Mouse (Mus musculus): ENCODE data around the gene Mgea5. TPM values are rescaled to one million over a fixed set of nuclear protein-coding genes. Genes with fewer than 3 reads are reported as not detected.
A peak's percentile ranks its signal among the peaks of the same experiment; 100 is the strongest.

The Mgea5 gene
- polyA plus RNA-seq, 1 experiment from 2014 or later, result 32.6 TPM

DNA sequence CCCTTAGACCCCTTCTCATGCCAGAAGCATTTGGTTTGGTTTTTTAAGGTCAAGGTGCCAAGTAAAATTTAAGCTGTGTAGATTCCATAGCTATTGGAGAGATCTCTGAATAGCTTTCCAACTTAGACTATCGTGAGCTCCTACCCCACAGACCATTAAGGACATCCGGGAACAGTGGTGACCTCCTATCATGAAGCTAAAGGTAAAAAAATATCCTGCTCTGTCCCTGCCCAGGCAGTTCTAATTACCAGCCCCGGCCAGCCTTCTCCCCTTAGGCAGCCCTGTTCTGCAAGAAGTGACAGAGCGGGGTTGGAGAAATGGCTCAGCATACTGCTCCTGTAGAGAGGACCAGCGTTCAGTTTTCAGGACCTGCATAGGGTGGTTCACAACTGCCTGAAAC, 45.1 kb downstream of the Mgea5 start:
- Histone ChIP-seq H3K27ac (replicated peaks) (no peak overlapping the region), H3K27me3 (replicated peaks) (peaks cover 99% of the 10 kb centered on the region), H3K36me3 (no peaks in the 10 kb centered on the region), H3K4me1 (peaks cover 36% of the 10 kb centered on the region), H3K9me3 (no peaks in the 10 kb centered on the region), H3K4me3 (no peak overlapping the region), H3K4me2 (no peak overlapping the region), H3K9ac (no peak overlapping the region)
- 66% methylated on average over 5 of the region's 5 CpGs for WGBS
- ATAC-seq (ENCODE audit: extremely low read depth, insufficient number of reproducible peaks, low FRiP score, low TSS enrichment), result no peak

GRCm38 (mm10) chr19:45737846-45738484, 45.7 kb downstream of the Mgea5 start:
- H3K4me3 ChIP-seq, result no peak overlapping the region
- H3K9me3 ChIP-seq, result no peaks in the 10 kb centered on the region
- ATAC-seq (ENCODE audit: extremely low read depth, insufficient number of reproducible peaks, low FRiP score, low TSS enrichment), result no peak
- peaks cover 99% of the 10 kb centered on the region for H3K27me3 ChIP-seq (replicated peaks)
- H3K27ac ChIP-seq (replicated peaks), result no peak overlapping the region
- no peak overlapping the region for H3K4me2 ChIP-seq
- WGBS, result 80% methylated on average over 10 of the region's 10 CpGs
- no peaks in the 10 kb centered on the region for H3K36me3 ChIP-seq
- H3K4me1 ChIP-seq, result peaks cover 33% of the 10 kb centered on the region
- no peak overlapping the region for H3K9ac ChIP-seq

DNA sequence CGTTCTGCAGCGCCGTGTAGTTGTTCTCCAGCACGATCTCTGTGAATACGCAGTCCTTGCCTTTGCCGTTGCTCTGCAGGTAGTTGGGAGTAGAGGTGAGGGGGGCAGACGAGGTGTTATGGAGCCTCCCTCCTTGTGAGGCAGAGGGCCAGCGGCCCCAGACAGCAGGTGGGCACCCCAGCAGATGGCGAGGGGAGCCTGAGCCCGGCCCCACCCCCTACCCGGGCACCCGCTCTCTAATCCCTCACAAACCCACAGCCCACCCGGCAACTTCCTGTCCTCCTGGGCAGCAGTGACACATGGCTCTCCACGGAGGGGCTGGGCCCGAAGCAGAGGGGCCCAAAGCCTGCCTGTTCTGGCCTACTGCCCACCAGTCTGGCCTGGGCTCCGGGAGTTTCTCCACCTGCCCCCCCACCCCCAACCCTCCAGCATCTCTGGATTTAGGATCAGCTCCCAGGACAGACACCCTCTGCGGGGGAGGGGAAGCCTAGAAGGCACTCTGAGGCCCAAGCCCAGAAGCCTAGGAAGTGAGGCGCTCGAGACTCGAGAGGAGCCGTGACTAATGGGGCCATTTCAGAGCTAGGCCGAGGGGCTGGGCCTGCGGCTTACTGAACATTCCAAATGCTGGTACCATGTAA, 46.3 kb downstream of the Mgea5 start:
- no peaks in the 10 kb centered on the region for H3K36me3 ChIP-seq
- H3K27me3 ChIP-seq (replicated peaks), result peaks cover 100% of the 10 kb centered on the region
- no peak for ATAC-seq (ENCODE audit: extremely low read depth, insufficient number of reproducible peaks, low FRiP score, low TSS enrichment)
- WGBS, result 26% methylated on average over 23 of the region's 23 CpGs
- peak overlapping the region; percentile 70 for H3K4me2 ChIP-seq
- peak overlapping the region; percentile 15 for H3K9ac ChIP-seq
- H3K4me3 ChIP-seq, result peak overlapping the region; percentile 44
- H3K27ac ChIP-seq (replicated peaks), result no peak overlapping the region
- H3K9me3 ChIP-seq, result no peaks in the 10 kb centered on the region
- peaks cover 29% of the 10 kb centered on the region for H3K4me1 ChIP-seq

GRCm38 (mm10) chr19:45736855-45737207, 46.8 kb downstream of the Mgea5 start:
- peaks cover 100% of the 10 kb centered on the region for H3K27me3 ChIP-seq (replicated peaks)
- H3K9ac ChIP-seq, result peak overlapping the region; percentile 15
- H3K4me3 ChIP-seq, result peak overlapping the region; percentile 44
- no peak for ATAC-seq (ENCODE audit: extremely low read depth, insufficient number of reproducible peaks, low FRiP score, low TSS enrichment)
- WGBS, result under 1% methylated on average over 28 of the region's 28 CpGs
- H3K4me1 ChIP-seq, result peaks cover 24% of the 10 kb centered on the region
- H3K27ac ChIP-seq (replicated peaks), result no peak overlapping the region
- peak overlapping the region; percentile 70 for H3K4me2 ChIP-seq
- no peaks in the 10 kb centered on the region for H3K9me3 ChIP-seq
- H3K36me3 ChIP-seq, result no peaks in the 10 kb centered on the region

- Histone ChIP-seq H3K4me2 (no peak overlapping the region; the same call in 1 of the 2 replicates), H3K4me1 (peaks cover 20% of the 10 kb centered on the region), H3K9ac (no peak overlapping the region), H3K27ac (replicated peaks) (no peak overlapping the region), H3K9me3 (no peaks in the 10 kb centered on the region), H3K27me3 (replicated peaks) (peaks cover 100% of the 10 kb centered on the region), H3K4me3 (no peak overlapping the region), H3K36me3 (no peaks in the 10 kb centered on the region)
- ATAC-seq (ENCODE audit: extremely low read depth, insufficient number of reproducible peaks, low FRiP score, low TSS enrichment), result no peak
- 38% methylated on average over 1 of the region's 1 CpGs for WGBS
Measured at GRCm38 (mm10) chr19:45736241-45736640, 47.4 kb downstream of the Mgea5 start.

GRCm38 (mm10) chr19:45734762-45735161, 48.9 kb downstream of the Mgea5 start:
- no peak for ATAC-seq (ENCODE audit: extremely low read depth, insufficient number of reproducible peaks, low FRiP score, low TSS enrichment)
- Histone ChIP-seq H3K9me3 (no peaks in the 10 kb centered on the region), H3K27me3 (replicated peaks) (peaks cover 99% of the 10 kb centered on the region), H3K4me1 (peaks cover 20% of the 10 kb centered on the region), H3K27ac (replicated peaks) (no peak overlapping the region), H3K9ac (no peak overlapping the region), H3K4me2 (no peak overlapping the region), H3K4me3 (no peak overlapping the region), H3K36me3 (no peaks in the 10 kb centered on the region)
- WGBS, result 49% methylated on average over 7 of the region's 7 CpGs

GRCm38 (mm10) chr19:45734191-45734590, 49.4 kb downstream of the Mgea5 start:
- Histone ChIP-seq H3K4me3 (no peak overlapping the region), H3K36me3 (no peaks in the 10 kb centered on the region), H3K4me2 (no peak overlapping the region), H3K4me1 (peaks cover 20% of the 10 kb centered on the region), H3K27me3 (replicated peaks) (peaks cover 94% of the 10 kb centered on the region), H3K27ac (replicated peaks) (no peak overlapping the region), H3K9ac (0 out of 2 replicates have a peak overlapping the region, but pooled peaks have one; percentile 24), H3K9me3 (no peaks in the 10 kb centered on the region)
- 79% methylated on average over 5 of the region's 5 CpGs for WGBS
- ATAC-seq (ENCODE audit: extremely low read depth, insufficient number of reproducible peaks, low FRiP score, low TSS enrichment), result no peak

DNA sequence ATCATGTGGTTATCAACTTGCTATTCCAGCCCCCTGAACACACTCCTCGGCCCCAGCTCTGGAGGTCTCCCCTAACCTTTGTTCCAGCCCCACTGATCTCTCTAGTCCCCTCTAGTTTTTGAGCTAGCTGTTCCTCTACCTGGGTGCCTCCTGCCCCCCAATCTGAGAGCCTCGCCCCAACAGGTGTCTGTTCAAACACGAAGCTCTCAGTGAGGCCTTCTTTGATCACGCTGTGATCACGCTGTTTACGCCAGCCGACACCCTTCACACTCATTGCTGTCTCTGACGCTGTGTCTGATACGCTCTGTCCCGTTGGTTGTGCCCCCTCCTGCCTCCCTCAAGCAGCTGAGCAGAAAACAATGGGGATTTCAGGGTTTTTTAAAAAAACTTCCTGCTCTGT, 50.1 kb downstream of the Mgea5 start:
- no peak for ATAC-seq (ENCODE audit: extremely low read depth, insufficient number of reproducible peaks, low FRiP score, low TSS enrichment)
- Histone ChIP-seq H3K4me2 (no peak overlapping the region), H3K27me3 (replicated peaks) (peaks cover 92% of the 10 kb centered on the region), H3K4me1 (peaks cover 20% of the 10 kb centered on the region), H3K27ac (replicated peaks) (no peak overlapping the region), H3K4me3 (no peak overlapping the region), H3K9me3 (no peaks in the 10 kb centered on the region), H3K9ac (no peak overlapping the region), H3K36me3 (no peaks in the 10 kb centered on the region)
- 21% methylated on average over 10 of the region's 10 CpGs for WGBS

GRCm38 (mm10) chr19:45731658-45732057, 52.0 kb downstream of the Mgea5 start:
- H3K27me3 ChIP-seq (replicated peaks), result peaks cover 81% of the 10 kb centered on the region
- no peak overlapping the region for H3K4me2 ChIP-seq
- WGBS, result 67% methylated on average over 7 of the region's 7 CpGs
- H3K27ac ChIP-seq (replicated peaks), result no peak overlapping the region
- no peaks in the 10 kb centered on the region for H3K36me3 ChIP-seq
- H3K4me1 ChIP-seq, result peaks cover 10% of the 10 kb centered on the region
- H3K9me3 ChIP-seq, result no peaks in the 10 kb centered on the region
- H3K4me3 ChIP-seq, result no peak overlapping the region
- ATAC-seq (ENCODE audit: extremely low read depth, insufficient number of reproducible peaks, low FRiP score, low TSS enrichment), result no peak
- no peak overlapping the region for H3K9ac ChIP-seq

DNA sequence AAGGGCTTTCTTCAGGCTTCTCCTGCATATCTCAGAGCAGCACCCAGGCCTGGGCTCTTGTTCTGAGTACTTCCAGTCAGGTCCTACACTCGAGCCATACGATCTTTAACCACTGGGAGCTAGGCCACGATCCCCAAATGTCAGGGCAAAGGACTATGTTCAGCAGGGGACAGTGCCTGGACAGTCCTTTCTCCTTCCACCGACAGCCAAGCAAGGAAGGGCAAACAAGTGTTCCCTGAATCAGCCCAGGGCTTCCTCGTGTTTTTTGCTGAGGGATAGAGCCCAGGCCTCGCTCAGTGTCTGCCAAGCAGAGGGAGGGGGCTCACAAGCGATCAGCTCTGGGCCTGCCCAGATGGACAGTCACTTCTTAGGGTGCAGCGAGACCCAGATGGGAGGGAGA, 53.6 kb downstream of the Mgea5 start:
- peaks cover 10% of the 10 kb centered on the region; the same call in 1 of the 2 replicates for H3K4me1 ChIP-seq
- ATAC-seq (ENCODE audit: extremely low read depth, insufficient number of reproducible peaks, low FRiP score, low TSS enrichment), result no peak
- no peak overlapping the region for H3K4me3 ChIP-seq
- WGBS, result 66% methylated on average over 8 of the region's 8 CpGs
- no peaks in the 10 kb centered on the region for H3K9me3 ChIP-seq
- H3K4me2 ChIP-seq, result no peak overlapping the region
- H3K9ac ChIP-seq, result no peak overlapping the region
- H3K36me3 ChIP-seq, result no peaks in the 10 kb centered on the region
- H3K27me3 ChIP-seq (replicated peaks), result peaks cover 76% of the 10 kb centered on the region
- H3K27ac ChIP-seq (replicated peaks), result no peak overlapping the region

DNA sequence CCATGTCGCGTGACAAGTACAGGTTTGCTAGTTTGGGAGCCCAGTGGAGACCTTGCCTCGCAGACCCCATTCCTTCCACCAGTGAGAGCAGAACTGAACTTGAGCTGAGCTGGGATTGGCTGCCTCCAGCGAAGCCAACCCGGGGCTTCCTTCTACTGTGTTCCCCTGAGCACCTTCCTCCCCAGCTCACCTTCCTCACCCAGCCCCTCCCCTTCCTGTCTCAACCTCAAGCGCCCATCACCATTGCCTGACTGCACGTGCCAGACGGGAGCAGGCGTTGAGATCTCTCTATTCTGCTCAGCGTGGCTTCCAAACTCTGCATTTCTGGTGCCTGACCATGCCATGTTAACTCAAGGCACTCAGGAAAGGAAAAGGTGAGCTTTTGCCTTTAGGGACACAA, 56.4 kb downstream of the Mgea5 start:
- H3K4me1 ChIP-seq, result peaks cover 3% of the 10 kb centered on the region; the same call in 1 of the 2 replicates
- no peak overlapping the region for H3K4me3 ChIP-seq
- no peak for ATAC-seq (ENCODE audit: extremely low read depth, insufficient number of reproducible peaks, low FRiP score, low TSS enrichment)
- 73% methylated on average over 10 of the region's 10 CpGs for WGBS
- H3K9ac ChIP-seq, result no peak overlapping the region
- no peaks in the 10 kb centered on the region for H3K36me3 ChIP-seq
- no peaks in the 10 kb centered on the region for H3K9me3 ChIP-seq
- H3K27ac ChIP-seq (replicated peaks), result no peak overlapping the region
- H3K4me2 ChIP-seq, result no peak overlapping the region
- peaks cover 48% of the 10 kb centered on the region for H3K27me3 ChIP-seq (replicated peaks)

Measured in heart, embryonic 13.5 days (tissue).